Mouse (Mus musculus): Measurements from ENCODE around the gene Srgap1.

The Srgap1 gene

DNA sequence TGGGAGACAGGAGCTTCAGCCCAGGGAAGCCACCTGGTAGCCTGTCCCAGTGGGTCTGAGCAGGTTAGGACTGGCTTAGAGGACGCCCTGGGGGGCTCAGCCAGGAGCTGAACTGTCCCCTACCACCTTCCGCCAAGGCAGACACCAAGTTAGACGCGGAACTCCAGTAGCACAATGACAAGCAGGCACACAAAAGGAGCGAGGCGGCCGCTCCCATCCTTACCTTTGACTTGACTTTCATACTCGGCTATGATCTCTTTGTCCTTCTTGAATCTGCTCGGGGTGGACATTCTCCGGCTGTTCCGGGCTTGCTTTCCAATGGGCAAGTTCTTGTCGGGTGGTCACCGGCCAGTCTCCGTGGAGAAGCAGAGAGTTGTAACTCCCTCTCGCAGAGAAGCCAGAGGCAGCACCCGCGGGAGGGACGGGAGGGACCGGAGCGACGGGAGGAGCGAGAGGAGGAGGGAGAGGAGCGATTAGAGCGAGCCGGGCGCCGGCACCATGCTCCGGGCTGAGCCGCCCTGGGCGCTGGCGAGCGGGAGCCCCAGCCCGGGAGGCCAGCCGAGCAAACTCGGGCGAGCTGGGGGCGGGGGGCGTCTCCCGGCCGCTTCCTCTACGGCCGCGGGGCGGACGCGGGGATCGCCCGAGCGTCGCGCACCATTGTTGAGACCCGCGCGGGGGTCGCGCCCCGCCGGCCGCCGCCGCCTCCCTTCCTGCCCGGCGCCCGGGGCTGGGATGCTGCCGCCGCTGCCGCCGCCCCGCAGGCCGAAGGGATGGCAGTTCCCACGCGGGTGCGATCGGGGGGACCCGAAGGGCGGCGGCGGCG, at the start of gene Srgap1:
TSS of gene Srgap1 (minus strand) at position 412 of the 823 bp plus-strand sequence.
- DNase-seq, result peak; percentile 63

DNA sequence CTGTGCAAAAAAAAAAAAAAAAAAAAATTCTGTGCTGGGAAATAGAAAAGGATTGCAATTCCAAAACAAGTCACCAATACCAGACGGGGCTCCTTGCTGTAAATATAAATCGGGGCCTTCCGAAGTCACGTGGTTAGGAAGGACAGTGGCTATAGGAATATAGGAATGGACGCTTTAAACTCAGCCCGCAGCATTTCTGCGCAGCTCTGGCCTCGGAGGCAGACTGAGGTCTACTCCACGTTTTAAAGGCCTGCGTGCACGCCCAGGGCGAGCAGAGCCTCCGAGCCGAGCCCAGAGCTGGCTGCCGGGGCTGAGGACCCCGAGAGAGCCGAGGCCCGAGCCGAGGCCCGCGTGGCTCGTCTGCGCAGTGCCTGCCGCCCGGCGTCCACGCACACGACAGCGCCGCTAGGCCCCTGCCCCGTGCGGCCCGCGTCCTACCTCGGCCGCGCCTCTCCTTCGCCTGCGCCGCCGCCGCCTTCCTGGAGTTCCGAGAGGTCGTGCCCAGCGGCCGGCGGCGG, 49.4 kb upstream of the Srgap1 start:
- DNase-seq, result peak; percentile 37

DNA sequence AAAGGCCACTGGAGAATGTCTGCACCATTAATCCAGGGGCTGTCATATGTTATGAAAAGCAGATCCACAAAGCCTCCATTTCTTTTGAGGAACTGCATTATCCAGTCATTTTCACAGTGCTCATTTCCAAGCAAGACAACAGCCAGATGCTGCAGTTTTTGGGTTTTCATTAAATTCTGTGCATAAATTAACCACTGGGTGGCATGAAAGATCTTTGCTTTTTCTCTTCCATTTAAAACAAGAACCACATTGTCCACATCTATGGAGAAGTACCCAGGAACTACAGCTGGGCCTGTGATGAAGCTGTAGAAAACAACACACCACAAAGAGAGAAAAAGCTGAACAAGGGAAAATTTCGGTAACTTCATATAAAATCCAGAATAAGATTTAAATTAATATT, 43.4 kb upstream of the Srgap1 start:
- DNase-seq, result no peak

DNA sequence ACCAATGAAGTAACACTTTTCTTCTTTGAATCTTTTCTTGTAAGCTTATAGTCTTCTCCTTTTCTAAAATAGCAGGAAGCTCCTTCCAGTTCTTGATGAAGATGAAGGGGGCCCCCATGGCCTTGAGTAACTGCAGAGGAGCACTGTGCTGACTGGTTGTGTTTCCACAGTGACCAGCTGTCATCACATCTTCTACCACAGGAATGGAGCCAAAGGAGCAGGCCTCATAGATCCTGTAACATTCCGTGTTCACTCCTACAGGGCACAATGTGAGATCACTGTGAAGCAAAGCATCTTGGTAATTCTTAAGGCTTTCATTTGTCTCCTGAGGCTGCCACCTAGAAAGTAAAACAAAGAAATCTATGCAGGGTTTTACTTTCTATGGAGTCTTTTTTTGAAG, 34.2 kb upstream of the Srgap1 start:
- DNase-seq, result no peak

DNA sequence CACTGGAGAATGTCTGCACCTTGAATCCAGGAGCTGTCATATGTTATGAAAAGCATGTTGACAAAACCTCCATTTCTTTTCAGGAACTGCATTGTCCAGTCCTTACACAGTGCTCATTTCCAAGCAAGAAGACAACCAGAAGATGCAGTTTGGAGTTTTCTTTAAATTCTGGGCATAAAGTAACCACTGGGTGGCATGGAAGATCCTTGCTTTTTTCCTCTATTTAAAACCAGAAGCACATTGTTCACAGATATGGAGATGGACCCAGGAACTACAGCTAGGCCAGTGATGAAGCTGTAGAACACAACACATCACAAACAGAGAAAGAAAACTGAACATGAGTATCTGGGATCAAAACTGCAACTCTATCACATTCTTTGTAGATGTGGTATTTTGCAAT, 22.0 kb upstream of the Srgap1 start:
- no peak for DNase-seq

DNA sequence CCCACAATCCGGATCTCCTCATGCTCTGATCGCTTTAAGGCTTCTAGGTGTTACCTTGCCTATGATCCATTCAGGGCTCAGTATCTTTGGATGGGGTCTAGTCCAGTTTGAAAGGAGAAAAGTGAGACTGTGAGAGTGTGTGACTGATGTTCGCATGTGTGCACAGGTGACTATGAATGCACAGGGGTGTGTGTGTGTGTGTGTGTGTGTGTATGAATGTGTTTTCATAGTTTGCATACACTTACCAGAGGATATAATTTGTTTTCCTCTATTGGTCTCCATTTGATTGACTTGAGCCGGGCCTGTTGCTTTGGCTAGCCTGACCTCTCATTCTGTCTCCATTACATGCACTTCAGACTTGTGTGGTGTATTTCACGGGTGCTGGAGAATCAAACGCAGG, 8.7 kb upstream of the Srgap1 start:
- no peak for DNase-seq

DNA sequence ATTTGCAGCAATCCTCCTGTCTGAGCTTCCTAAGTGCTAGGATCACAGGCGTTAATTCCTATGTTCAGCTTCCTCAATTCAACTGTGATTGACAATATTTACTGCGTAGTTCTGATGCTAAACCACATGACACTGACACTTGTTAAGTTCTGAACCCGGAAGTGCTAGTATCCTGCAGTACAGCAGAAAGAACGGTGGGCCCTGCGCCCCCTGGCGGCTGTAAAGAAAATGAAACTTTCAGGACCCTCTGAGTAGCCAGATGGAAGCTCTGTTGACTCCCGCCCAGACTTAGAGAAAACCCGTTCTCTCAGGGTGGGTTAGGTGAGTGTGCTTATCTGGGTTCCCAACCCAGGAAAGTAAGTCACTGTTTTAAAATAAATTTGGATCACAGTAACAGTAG, 7.4 kb upstream of the Srgap1 start:
- peak; percentile 54 for DNase-seq

DNA sequence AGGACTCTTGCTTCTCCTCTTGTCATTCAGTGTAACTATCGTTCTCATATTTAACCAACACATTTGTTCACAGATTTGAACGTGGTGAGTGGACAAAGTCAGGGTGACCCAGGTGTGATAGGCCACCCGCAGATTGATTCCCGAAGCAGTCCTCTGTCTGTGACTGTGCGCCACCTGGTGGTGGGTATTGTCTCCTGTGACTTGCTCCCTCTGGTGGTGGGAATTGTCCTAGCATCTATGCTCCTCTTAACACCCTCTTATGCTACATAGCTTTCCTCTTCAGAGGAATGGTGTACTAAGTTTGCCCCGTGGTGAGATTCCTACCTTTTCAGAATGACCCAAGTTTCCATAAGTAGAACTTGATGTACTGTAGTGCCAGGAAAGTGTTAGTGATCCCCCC, 4.7 kb upstream of the Srgap1 start:
- DNase-seq, result peak; percentile 94

DNA sequence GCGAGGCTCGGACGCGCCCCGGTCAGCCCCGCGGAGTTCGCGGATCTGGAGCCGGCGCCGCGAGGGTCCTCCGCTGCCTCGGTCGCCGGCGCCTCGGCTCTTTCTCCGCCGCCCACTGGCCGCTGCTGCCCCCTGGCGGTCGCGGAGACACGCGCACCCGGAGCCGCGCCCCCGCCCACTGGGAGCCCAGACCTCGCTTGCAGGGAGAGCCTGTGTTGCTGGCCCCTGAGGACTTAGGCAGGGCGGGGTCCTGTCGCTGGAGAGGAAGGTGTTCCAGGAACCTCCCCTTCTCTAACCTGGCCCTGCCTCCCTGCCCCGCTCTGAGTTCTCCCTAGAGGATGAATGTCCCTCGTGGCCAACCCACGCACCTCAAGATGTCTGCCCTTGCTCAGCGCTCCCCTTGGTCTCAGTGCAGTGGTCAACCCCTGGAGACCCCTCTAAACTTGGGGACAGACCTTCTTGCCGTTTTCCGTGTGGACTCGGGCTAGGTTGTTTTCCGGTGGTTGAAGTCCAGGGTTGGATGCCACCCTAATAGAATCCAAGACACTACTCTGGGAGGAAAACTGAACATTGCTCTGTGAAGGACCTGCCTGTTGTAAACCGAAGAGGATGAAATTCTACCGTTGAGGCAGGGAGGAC, 731 bp upstream of the Srgap1 start:
- DNase-seq, result peak; percentile 86

DNA sequence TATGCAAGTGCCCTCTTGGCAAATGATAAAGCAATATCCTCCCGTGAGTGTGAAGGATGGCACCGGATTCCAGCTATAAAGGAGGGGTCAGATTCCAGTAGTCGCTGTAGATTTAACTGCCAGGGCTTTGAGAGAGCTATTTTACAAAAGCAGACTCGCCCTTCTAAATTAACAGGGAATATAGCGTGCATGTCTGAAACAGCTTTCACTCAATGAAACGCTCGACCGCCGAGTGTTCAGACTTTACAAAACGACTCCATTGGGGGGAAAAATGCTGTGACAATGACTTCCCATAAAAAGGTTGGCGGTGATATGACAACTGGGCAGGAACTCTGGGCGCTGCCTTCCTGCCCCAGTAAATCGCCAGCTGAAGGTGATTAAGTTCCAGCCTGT, 608 bp downstream of the Srgap1 start:
- no peak for DNase-seq

DNA sequence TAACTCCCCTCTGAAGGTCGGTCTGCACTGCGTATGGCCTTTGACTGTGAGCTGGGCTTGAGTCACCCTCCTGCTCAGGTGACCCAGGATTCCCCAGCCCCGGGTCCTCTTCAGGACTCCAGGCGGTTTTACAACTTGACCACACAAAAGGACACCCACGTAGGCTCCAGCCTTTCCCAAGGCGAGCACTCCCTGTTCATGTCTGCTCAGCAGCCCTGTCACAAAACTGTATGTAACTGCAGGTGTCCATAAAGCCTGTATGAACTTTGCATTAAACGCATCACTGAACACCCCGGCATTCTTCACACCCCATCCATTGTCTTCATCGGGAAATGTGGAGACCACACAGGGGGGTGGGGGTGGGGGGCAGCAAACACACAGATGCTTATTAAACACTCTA, 1.2 kb downstream of the Srgap1 start:
- DNase-seq, result no peak

DNA sequence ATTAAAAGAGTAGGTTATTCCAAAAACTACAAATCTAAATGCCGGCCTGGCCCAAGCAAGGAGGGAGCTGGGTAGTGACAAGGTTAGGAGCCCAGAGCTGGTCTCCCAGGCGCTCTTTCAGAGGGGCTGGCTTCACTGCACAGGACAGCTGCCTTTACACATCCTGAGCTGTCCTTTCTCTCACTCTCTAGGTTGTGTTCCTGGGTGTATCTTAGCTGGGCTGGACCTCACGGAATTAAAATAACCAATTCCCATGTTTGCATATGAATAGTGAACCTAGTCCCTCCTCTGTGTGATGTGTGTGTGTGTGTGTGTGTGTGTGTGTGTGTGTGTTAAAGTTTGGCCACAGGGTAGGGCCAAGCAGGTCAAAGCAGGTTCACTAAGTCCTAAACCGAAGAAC, 2.2 kb downstream of the Srgap1 start:
- DNase-seq, result no peak

DNA sequence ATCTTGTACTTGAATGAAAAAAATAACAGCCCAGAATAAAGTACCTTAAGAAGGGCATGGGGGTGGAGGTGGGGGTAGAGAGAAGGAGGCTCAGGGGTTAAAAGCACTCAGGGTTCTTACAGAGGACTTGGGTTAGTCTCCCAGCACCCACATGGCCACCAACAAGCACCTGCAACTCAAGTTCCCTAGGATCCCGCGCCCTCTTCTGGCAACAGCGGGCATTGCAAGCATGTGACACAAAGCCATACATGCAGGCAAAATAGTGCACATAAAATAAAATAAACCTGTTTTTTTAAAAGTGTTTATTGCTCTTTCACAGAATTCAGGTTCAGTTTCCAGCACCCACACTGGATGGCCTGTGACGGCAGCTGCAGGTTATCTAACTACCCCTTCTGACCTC, 6.7 kb downstream of the Srgap1 start:
- DNase-seq, result no peak

DNA sequence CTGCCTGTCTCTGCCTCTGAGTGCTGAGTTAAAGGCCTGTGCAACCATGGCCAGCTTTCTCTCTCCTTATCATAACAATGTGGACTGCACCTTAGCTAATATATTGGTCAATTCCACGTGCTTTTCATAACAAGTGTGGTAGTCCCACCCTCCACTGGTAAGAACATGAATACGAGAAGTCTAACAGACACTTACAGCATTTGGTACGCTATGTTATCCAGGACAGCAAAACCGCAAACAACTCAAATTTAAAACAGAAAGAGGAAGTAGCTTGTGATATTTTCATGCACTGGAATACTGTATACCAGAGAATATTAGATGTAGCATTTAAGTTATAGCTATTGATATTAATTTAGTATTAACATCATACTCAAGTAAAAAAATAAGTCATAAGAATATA, 7.5 kb downstream of the Srgap1 start:
- DNase-seq, result no peak

DNA sequence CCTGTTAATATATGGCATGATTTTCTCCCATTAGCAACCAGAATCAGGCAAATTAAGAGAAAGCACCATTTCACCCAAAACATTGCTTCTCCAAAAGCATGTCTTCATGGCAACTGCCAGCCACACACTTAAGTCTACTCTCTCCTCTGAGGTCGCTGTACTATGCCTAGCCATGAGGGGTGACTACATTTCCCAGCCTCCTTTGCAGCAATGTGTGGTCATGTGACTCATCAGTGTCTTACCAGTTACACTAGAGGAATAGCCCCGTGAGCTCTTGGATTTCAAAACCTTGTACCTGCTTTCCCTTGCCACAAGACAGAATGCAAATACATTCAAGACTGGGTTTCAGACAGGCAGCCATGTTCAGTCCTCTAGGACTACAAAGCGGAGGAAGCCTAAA, 8.6 kb downstream of the Srgap1 start:
- peak; percentile 70 for DNase-seq

DNA sequence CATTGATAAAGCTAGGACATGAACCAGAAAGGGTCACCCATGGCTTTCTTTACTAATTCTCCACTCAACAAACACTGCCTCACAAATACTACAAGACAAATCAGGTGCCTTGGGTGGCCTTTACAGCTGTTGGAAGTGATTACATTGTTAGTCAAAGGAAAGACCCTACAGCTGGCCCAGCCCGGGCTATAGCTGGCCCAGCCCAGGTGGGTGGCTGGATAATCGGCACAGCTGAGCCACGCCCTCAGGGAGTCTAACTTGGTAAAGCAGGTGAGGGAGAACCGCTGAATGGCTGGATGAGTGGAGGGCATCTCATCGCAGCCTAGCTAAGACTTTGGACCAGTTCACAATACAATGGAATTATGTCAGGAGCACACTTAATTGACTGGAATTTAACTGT, 13.8 kb downstream of the Srgap1 start:
- no peak for DNase-seq

DNA sequence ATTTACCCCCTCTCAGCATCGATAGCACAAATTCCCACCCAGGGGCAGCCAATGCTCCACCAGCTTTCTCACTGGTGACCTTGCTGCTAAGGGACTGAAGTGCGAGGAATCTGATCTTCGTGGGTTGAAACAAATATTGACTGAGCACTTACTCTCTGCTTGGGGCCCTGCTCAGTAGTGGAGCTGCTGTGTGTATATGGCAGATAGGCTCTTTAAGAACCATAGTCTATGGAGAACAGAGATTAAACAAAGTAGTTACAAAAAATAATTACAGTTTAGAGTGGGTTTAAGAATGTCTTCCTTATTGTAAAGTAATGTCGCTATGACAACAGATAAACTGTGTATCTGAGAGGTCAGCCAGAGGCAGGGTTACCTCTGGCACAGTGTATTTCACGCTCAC, 16.7 kb downstream of the Srgap1 start:
- DNase-seq, result no peak

DNA sequence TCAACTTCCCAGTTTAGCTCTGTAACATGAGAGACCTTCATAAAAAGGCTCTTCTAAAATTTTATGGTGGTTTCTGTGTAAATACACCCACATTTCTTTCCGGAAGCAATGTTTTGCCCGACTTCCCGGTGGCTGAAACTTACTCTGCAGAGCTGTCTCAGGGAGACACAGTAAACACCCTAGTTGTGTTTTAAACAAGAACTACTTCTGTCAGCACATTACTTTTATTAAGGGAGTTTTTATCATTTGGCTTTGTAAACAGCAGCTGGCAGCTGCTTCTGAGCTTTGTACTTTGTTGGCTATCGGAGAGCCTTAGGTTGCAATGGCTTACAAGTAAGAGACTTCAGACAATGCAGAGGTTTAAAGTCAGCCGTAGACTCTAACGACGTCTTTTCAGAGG, 17.4 kb downstream of the Srgap1 start:
- peak; percentile 47 for DNase-seq

DNA sequence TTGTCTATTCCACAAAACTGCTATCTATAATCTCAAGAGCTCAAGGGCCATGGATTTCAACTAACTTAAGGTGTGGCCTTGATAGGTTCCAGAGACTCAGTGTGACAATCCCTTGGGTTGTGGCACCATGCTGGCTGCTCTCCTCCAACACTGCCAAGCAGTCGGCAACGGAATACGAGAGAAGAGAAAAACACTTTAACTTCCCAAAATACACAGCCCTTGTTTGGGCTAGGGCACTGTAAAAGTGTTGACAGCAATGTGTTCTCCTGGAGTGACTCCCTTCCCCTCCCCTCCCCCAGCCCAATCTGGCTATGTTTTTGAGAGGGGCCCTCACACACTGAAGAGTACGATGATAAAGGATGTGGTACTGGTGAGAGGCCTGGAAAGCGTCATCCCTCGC, 21.9 kb downstream of the Srgap1 start:
- no peak for DNase-seq

DNA sequence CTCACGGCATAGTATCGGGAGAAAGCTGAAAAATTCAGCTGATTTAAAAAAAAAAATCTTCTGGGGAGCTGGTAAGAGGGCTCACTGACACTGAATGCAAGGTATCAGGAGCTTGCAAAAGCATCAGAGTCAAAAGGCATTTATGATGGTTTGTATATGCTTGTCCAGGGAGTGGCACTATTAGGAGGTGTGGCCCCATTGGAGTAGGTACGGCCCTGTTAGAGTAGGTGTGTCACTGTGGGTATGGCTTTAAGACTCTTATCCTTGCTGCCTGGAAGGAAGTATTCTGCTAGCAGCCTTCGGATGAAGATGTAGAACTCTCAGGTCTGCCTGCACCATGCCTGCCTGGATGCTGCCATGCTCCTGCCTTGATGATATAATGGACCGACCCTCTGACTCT, 26.2 kb downstream of the Srgap1 start:
- no peak for DNase-seq

DNA sequence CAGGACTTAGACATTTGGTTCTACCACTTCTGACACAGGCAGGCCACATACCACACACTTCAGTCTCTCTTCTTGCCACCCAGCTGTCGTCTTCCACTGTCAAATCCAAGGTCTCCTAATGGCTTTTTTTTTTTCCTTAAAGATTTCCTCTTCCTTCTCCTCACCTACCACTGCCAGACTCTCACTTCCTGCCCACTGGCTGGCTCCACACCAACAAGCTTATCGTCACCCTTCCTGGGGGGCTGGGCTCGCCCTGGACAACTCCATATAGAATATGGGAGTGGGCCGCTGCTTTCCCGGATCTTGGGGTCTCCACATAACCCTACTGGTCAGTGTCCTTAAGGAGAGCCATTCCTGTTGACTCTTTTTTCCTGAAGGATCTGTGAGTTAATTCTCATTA, 26.9 kb downstream of the Srgap1 start:
- peak; percentile 35 for DNase-seq

DNA sequence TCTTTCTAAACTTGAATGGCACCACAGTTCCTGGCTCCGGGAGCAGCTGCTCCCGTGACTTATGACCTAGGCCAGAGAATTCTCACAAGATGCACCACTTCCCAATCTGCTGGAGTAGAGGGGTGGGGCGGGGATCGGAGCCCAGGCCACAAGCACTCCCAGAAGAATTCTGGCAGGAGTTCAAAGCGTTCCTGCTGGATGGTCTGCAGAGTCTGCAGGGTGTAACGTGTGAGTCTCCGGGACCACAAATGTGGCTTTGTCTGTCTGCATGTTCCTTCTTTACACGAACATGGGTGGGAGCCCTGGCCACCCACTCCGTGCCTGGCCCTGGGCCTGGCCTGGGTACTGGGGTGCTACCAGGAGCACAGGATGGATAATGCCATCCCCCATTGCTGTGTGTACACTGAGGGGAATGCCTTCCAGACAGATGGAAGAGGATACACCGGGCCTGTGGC, 28.5 kb downstream of the Srgap1 start:
- DNase-seq, result peak; percentile 80

DNA sequence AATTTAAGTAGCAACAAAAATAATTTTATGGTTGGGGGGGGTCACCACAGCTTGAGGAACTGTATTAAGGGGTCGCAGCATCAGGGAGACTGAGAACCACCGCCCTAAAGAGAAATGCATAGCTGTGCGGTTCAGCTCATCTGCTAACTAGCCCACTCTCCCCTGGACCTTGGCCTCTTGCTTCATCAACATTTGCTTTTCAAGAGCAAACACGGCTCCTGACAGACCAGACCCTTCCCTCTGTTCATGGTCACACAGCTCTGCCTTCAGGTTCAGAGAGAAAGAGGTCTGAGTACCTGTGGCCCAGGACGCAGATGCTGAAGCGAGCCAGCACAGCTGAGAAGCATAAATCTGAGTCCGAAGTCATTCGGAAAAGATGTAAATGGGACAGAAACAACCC, 29.4 kb downstream of the Srgap1 start:
- DNase-seq, result no peak

DNA sequence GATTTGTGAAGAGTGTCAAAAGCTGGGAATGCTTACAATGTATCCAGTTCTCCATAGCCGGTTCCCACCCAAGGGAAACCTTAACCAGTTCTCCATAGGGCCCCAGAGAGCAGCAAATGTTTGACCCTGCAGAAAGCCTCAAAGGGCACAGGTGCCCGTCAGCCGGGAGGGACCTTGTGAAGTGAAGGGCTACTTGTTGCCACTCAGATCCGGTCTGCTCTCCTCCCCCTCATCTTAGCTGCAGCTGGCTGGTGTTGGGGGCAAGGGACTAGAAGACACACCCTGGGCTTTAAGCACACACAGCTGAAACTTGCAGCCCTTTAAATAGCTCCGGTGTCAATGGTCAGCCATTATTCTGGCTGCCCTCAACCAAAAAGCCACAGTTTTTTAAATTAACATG, 30.1 kb downstream of the Srgap1 start:
- no peak for DNase-seq

Data from lung, postnatal 36 days (tissue).